Mouse (Mus musculus) T-helper 2 cell (primary cell): ENCODE measurements around the gene Pcp4.

Experiments
- in situ Hi-C: fragments of 300-600 bp; cut with MboI, MseI; formaldehyde crosslinking; loops from one replicate; pipeline ENCODE4 v1.15.1; 2025; ENCODE audit warnings: high pct_unique_total_duplicates

Gene Pcp4

DNA sequence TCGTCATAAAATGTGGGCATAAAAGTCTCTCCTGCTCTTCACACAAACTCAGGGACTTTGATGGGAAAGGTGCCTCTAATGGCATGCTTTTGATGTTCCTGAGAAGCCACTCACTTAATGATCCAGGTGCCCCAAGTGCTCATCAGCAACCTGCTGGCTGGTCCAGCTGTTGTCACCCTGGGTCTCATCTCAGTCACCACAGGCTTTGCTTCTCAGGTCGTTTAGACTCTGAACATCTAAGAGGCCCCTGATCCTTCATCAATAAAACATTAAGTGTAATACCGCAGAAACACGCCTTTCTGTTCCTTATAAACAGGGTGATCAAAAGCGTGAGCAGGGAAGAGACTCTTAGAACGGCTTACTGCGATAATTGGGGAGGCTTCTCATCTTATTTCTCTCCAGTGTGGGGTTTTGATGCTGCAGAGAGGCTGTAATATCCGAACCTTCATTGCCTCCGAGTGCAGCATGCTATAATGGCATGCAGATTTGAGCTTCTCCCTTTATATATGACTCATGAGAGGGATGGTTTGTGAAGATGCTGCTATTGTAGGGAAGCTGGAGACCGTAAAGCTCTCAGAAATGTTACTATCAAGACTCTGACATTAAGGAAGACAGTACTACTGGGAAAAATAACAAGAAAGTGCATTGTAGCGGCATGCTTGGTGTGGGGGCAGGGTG, 19.7 kb downstream of the Pcp4 start:
- in situ Hi-C loops = no loop called here

DNA sequence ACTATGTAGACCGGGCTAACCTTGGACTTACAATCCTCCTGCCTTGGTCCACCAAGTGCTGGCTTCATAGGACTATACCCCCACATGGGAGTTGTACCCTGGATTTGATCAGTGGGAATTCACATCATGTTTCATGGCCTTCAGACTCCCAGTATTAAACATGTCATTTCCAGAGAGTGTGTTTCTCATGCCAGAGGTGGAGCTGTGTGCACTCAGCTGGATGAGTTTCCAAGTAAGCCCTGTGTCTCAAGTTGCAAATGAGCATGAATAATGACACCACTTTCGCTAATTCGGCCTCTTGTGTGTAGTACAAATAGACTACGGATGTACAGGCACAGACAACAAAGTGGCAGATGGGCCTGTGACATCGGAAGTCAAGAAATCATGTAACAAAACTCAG, 20.6 kb downstream of the Pcp4 start:
- in situ Hi-C loops = no loop called here

DNA sequence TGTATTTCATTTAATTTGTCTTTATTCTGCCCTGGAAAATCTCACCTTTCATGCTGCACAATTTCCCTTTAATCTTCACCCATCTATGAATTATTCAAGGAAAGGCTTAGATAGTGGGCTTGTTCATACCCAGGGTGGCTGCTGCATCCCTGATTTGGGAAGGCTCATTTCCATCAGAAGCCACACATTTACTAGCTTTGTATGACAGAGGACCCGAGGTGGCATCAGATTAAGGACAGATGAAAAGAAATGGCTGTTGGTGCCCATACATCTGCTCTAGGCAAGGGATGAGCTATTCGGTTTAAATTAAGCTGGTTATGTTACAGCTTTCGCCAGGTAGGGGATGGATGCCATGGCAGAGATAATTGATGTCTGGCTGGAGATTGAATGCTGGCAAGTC, 24.1 kb downstream of the Pcp4 start:
- in situ Hi-C loops = no loop called here

DNA sequence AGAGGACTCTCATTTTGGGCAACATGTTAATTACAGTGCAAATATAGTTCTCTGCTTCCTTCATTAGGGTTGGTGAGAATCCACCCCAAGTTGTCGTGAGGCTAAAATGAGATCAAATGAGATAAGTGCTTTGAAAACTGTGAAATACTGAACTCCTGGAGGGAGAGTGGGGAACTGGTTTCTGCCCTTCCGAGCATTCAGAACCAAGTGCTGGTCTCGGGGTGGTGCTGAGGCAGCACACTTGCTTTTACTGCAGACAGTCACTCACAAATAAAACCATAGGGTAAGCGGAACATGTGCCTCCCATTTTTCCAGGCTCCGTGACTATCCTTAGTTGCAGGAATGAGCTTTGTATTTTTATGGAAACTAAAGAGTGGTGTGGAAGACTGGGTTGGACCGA, 26.7 kb downstream of the Pcp4 start:
- in situ Hi-C loops = no loop called here

DNA sequence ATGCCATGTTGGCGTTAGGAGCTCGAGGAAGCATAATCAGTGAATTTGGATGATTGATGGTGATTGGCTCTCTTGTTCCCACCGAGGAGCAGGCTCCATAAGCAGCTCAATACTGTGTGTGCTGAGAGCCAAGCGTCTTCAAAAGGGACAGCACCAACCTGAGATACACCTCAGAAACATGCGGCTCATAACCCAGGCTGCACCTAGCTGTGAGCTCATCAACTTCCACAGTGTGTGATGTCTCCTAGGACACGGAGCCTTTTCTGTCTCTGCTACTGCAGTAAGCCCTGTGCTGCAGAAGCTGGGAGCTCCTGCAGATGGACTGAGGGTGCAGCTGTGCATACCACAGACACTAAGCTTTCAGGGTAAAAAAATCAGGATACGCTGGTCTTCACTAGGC, 31.5 kb downstream of the Pcp4 start:
- in situ Hi-C loops = no loop called here

DNA sequence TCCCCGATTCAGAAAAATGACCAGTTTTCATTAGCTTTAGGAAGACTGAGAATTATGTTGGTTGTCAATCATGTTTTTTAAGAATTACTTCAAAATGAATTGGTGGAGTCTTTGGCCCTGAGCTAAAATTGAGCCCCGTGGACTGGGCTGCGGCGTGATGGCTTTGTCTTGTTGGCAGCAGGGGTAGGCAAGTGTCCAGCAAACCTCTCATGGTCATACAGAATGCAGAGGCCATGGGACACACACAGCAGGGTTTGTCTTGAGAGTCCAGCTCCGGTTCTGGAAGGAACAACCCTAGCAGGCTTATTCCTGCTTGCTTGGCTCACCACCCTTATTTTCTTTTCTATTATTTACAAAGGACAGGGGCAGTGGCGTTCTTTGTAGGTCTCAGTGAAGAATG, 33.8 kb downstream of the Pcp4 start:
- in situ Hi-C loops = loop anchor here (10.0 kb wide), 1 partner anchor 1496 kb away; no protein-coding TSS in a partner anchor

DNA sequence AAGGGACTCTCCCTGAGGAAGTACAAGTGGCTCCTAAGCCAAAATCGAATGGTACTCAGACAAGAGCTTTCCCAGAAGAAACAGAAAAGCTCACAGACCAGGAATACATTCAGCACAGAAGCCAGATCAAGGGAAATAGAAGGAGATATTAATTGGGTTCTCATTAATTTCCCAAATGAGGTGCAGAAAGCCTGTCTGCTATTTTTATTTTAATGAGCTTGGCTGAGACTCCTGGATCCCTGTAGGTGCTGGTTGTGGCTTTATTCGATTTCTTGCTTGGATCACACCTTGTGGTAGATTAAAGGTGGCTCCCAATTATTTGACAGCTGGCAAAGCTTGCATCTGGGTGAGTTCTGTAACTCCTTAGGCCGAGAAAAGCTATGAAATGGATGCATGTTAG, 35.2 kb downstream of the Pcp4 start:
- in situ Hi-C loops = loop anchor here (10.0 kb wide), 1 partner anchor 1498 kb away; no protein-coding TSS in a partner anchor

DNA sequence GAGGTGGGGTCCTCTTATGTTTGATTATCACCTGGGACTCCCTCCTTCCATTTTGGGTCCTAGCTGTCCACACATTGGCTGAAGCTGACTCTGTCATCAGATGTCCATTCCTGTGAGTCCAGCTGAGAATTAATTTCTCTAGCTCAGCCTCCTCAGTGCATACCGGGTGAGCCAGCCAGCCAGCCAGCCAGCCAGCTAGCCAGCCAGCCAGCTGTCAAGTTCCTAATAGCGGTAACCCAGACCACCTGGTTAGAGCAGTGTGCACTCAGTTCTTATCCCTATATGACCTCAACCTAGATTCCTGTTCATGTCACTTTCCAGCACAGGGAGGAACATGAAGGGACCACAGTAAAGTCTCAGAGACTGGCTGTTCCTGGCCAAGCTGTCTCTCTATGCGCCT, 47.1 kb downstream of the Pcp4 start:
- in situ Hi-C loops = no loop called here

DNA sequence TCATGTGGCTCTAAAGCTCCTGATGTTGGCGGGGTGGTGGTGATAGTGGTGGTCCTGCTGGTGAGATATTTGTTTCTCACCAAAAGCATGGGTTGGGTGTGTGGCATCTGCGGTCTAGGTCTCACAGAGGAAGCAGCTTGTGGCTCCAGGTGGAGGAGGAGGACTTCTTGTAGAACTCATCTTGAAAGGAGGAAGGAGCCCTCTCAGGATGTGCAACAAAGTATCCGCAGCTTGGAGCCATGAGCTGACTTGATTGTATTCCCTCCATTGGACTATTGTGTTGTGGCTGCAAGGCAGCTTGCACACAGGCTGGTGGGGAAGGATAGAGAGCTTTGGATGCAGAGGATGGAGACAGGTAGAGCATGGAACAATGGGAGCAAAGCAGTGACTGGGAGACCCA, 60.1 kb downstream of the Pcp4 start:
- in situ Hi-C loops = no loop called here

DNA sequence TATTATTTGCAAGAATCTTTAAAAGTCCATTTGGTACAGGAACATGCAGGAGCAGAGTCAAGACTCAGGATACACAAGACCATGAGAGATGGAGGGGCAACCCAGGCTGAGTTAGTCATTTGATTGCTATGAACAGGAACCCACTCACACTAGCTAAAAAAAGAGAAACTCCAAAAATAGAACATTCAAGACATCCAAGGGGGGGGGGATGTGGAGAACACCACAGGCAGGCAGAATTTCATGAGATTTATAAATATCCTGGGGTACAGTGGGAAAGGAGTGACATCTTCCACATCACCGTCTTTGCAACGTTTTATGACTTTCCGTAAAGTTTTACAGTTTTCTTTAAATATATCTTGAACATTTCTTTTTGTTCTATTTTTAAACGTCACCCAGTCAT, 61.1 kb downstream of the Pcp4 start:
- in situ Hi-C loops = no loop called here

DNA sequence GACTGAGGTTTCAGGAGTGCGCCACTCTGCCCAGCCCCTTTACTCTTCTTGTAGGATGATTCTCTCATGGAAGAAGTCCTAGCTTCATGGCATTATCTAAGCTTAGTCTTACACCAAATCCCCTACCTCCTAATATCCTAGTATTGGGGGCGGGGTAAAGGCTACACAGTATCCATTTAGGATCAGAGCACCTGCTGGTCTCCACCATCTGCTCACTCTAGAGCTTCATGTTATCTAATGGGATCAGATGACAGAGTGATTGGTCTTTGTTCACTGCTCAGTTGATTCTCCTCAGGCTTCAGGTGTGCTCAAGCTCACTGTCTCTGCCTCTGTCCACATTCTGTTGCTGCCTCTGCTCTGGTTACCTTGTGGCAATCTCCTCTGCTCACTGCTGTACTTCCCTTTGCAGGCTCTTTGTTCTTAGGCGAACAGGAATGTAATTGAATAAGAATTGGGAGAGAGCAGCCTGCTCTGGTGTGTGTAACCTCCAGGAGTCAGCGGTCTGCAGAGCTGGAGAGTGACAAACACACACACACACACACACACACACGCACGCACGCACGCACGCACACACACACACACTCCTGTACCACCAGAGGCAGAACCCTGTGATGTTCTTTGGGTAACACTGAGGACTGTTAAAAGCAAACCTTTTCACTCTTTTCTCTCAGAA, 62.6 kb downstream of the Pcp4 start:
- in situ Hi-C loops = no loop called here

DNA sequence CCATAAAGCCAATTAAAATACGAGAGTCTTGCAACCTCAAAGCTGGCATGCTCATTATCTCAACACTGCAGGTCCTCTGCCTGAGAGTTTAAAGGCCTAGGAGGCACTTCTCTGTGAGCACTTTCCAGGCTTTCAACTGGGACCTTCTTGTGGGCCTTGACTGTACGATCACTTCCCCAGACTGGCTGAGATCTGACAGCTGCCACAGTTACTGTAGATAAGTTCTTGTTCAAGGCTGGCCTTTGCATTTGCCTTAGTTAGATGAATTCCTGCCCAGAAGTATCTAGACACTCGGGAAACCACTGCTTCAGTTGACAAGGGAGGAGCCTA, 63.1 kb downstream of the Pcp4 start:
- in situ Hi-C loops = no loop called here

DNA sequence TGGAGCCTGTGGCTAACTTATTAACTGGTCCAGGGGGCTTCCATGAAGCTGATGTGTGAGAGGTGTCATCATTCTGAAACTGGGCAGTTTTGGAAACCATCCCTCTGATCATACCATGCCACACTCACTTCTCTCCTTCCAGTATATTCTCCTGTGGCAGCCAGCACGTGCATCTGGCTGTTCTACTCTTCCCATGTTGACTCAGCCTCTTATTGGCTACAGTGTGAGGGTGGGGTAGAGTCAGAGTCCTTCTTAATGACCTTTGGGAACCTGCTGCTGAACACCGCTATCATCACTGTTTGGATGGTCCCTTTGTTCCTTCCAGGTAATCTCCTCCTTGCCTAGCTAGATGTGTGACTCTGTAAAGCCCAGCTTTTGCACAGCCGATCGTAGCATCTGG, 63.6 kb downstream of the Pcp4 start:
- in situ Hi-C loops = no loop called here

DNA sequence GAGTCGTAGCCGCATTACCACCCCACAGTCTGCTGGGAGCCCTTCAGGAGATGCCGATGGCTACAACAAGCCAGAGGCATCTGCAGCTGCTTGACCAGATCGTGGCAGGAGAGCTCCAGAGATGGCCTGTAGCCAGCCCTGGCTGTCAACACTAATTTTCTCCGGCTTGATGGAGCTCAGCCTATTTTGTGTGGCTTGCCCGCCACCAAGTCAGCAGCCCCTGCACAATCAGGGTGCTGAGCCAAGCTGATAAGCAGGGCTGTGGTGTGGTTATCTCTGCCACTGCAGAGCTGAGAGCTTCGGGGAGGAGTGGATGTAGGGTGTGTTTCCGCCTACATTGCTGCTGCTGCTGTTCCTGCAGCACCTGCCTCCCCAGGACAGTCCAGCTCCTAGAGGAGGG, 66.3 kb downstream of the Pcp4 start:
- in situ Hi-C loops = no loop called here

DNA sequence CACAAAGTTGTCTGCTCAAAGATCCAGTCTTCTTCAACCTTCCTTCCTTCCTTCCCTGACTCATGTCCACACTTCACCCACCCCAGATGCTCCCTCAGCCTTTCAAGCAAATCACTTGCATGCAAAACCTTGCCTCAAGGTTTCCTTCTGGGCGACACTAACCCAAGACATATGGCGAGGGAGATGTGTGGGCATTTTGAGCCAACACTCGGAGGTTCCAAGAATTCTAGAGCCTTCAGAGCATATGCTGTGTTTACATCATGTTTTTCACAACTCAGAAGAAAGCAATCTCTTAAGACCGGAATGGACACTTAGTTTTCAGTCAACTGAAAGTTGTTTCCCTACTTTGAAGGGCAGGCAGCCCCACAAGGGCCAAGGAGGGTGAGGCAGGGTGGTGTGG, 67.9 kb downstream of the Pcp4 start:
- in situ Hi-C loops = no loop called here

DNA sequence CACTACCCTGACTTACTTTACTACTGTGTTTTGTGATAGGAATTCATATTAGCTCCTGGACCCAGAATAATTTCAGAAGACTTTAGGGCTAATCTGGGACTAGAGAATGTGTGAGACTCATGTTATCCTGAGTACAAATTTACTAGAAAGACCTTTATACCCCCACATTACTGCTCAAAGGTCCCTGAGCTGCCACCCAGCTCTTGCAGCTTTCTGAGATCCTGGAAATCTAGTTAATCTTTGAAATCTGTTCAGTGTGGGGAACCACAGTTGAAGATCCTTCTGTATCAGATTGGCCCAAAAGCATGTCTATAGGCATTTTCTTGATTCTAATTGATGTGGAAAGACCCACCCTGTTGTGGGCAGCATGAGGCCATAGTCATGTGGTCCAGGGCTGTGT, 69.0 kb downstream of the Pcp4 start:
- in situ Hi-C loops = no loop called here

DNA sequence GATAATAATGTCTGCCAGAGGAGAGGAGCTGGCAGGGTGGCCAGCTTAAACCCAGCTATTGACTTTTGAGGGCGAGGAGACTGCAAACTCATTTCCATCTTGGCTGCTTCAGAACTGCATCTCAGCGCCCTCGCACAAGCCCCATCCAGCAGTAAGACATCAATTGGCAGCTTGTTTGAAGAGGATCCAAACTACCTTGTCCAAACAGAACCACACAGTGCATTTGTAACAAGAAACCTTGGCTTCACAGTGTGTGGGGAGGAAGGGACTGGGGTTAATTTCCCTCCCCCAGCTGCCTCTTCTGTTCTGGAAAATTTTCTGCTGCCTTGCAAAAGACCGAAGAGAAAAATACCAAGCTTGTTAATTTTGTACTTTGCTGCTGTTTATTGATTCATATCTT, 71.7 kb downstream of the Pcp4 start:
- in situ Hi-C loops = no loop called here

DNA sequence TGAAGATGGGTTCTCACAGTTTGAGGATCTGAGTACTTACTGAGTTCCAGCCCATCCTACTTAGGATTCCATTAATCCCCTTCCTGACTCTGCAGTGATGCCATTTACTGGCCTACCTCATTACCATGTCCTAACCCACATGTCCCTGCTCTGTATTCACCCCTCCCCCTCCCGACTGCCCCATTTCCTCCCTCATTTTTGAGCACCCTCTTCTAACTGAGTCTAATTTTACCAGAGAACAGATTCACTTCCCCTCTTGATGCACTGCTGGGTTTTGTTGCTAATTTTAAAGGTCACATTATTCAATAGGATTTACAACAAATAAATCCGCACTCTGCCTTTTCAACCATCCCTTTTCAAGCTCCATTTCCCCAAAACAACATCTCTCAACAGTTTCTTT, 73.7 kb downstream of the Pcp4 start:
- in situ Hi-C loops = no loop called here

DNA sequence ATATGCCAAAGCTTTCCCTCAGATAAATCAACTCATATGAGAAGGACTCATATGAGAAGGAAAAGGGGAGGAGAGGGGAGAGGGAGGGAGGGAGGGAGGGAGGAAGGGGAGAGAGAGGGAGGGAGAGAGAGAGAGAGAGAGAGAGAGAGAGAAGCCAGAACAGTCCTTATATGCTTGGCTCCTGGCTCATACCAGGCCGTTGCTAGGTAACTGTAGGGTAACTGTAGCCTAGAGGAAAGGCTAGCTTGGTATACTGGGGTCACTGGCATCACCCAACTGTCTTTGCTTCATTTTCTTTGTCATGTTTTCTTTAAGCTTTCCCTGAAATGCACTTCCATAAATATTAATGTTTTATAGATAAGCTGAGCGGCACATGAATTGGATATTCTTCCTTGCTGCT, 85.3 kb downstream of the Pcp4 start:
- in situ Hi-C loops = no loop called here

DNA sequence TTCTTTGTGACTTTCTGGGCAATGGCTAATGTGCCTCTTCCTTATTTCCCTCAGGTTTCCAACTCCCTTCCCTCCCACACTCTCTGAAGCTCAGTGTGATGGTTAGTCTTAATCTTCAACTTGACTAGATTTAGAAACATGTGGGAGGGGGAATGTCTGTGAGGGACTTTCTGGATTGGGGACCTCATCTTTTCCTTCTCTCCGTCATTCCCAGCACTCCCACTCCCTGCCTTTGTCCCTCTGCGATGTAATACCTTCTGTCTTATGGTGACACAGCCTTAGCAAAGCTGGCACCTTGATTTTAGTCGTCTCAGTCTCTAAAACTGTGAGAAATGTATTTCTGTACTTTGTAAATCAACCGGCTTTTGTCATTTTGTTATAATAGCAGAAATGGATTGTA, 88.0 kb downstream of the Pcp4 start:
- in situ Hi-C loops = no loop called here

DNA sequence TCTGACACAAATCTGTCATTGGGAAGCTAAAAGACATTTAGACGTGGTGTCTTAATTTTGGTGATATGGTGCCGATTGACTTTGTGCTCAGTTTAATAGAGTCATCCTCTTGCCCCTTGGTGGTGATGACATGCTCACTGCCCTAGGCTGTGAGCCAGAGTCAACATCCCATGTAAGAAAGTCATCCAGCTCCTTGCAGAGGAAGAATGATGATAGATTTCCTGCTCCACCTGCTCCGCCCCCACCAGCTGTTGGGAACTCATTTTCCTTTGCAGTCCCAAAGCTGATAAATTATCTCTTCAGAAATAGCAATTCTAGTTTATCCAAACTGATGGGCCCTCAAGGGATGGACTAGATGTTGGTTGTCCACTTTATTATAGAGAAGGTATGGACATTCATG, 89.2 kb downstream of the Pcp4 start:
- in situ Hi-C loops = no loop called here

DNA sequence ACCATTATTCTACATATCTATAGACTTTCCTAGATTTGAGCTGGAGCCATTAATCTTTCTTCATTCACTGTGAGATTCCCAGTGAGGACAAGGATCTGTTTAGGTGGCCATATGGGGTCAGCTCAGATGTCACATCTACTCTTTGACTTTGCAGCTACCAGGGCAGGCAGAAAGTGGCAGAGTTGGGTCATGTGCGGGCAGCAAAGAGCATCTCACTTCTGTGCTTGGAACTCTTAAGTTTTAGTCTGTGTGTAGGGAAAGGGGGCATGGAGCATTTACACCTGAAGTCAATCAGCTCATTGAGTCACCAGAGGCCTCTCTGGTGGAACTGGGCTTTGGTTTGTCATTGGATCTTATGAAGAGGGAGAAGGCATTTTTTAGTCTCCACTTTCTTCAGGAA, 90.9 kb downstream of the Pcp4 start:
- in situ Hi-C loops = no loop called here

DNA sequence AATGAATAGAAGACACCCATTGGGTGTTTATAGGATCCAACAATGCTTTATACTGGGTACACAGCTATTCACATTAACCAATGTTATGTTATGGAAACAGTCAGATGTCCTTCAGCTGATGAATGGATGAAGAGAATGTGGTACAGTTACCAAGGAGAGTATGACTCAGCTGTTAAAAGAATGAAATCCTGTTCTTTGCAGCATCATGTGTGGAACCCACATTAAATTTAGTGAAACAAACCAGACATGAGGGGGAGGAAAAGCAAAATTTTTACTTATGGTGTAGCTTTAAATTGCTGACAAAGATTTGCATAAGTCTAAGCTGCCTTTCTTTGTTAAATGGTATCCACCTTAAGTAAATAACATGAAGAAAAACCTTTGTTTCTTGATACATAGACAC, 92.4 kb downstream of the Pcp4 start:
- in situ Hi-C loops = no loop called here
